Mouse (Mus musculus): ENCODE measurements around the gene Sar1a. TPM values are rescaled to one million over a fixed set of nuclear protein-coding genes. Genes with fewer than 3 reads are reported as not detected.
A peak's percentile ranks its signal among the peaks of the same experiment; 100 is the strongest.

Sar1a gene
- polyA plus RNA-seq, 1 experiment from 2014 or later = 169 TPM

DNA sequence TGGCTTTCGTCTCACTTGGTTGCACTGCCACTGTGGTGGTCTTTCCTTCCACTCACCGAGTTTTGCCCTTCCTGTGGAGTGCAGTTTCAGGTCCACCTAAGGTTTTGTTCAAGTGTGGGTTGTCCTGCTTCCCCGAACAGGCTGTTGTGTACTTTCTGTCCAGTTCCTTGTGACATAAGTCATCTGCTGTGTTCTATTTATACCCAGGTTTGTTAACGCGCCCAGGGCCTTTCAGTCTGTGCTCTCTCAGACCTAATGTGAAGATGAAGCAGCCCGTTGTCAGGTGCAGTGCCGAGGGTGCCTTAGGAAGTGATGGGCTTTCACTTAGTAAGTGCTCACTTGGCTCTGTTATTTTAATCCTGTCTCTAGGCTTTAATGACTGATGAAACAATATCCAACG, 9.3 kb downstream of the Sar1a start:
- Histone ChIP-seq H3K4me1 (ENCODE audit: control insufficient read depth in 2 of 2, insufficient read depth in 2 of 2, low read length in 2 of 2) (no peaks in the 10 kb centered on the region), H3K27me3 (ENCODE audit: control insufficient read depth, insufficient read depth, low read length) (no peaks in the 10 kb centered on the region), H3K9ac (ENCODE audit: low read length) (no peak overlapping the region), H3K9me3 (ENCODE audit: control insufficient read depth, low read length) (no peaks in the 10 kb centered on the region), H3K36me3 (ENCODE audit: control insufficient read depth, insufficient read depth, low read length) (peaks cover 89% of the 10 kb centered on the region), H3K4me3 (ENCODE audit: control insufficient read depth in 1 of 2, insufficient read depth in 1 of 2, low read depth in 1 of 2, low read length in 2 of 2) (no peak overlapping the region), H3K4me2 (ENCODE audit: low read length) (no peak overlapping the region), H3K27ac (replicated peaks in 1 of 2; ENCODE audit: control insufficient read depth in 1 of 2, insufficient read depth in 1 of 2, low read depth in 2 of 2, low read length in 2 of 2) (no peak overlapping the region)
- 58% methylated on average over 8 of the region's 8 CpGs for WGBS
- ATAC-seq (ENCODE audit: insufficient number of reproducible peaks, insufficient read depth, low FRiP score, low read depth) = no peak

DNA sequence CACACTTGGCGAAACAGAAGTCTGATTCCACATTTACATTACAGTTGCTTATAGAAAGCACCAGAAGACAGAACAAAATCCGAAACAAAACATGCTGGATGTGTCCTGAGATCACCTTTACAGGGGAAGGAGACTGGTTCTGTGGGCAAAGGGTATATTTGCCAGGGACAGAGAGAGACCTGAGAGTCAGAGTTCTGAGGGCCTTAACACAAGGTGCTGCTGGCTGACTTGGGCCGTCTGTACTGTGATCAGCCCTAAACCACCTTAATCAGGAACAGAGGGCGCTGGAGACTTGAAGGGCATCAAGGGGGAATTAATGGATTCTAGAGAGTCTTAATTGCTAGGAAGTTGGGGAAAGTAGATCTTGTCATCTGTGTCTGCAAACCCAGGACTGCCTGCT, 13.5 kb downstream of the Sar1a start:
- Histone ChIP-seq H3K9ac (ENCODE audit: low read length) (no peak overlapping the region), H3K36me3 (ENCODE audit: control insufficient read depth, insufficient read depth, low read length) (peaks cover 59% of the 10 kb centered on the region), H3K9me3 (ENCODE audit: control insufficient read depth, low read length) (no peaks in the 10 kb centered on the region), H3K27ac (replicated peaks in 1 of 2; ENCODE audit: control insufficient read depth in 1 of 2, insufficient read depth in 1 of 2, low read depth in 2 of 2, low read length in 2 of 2) (no peak overlapping the region), H3K4me2 (ENCODE audit: low read length) (no peak overlapping the region), H3K4me3 (ENCODE audit: control insufficient read depth in 1 of 2, insufficient read depth in 1 of 2, low read depth in 1 of 2, low read length in 2 of 2) (no peak overlapping the region), H3K4me1 (ENCODE audit: control insufficient read depth in 2 of 2, insufficient read depth in 2 of 2, low read length in 2 of 2) (peaks cover 0 to 14% of the 10 kb centered on the region in 2 experiments; a peak in 3 of 4 replicates), H3K27me3 (ENCODE audit: control insufficient read depth, insufficient read depth, low read length) (no peaks in the 10 kb centered on the region)
- 74% methylated on average over 4 of the region's 4 CpGs for WGBS
- ATAC-seq (ENCODE audit: insufficient number of reproducible peaks, insufficient read depth, low FRiP score, low read depth) = no peak

DNA sequence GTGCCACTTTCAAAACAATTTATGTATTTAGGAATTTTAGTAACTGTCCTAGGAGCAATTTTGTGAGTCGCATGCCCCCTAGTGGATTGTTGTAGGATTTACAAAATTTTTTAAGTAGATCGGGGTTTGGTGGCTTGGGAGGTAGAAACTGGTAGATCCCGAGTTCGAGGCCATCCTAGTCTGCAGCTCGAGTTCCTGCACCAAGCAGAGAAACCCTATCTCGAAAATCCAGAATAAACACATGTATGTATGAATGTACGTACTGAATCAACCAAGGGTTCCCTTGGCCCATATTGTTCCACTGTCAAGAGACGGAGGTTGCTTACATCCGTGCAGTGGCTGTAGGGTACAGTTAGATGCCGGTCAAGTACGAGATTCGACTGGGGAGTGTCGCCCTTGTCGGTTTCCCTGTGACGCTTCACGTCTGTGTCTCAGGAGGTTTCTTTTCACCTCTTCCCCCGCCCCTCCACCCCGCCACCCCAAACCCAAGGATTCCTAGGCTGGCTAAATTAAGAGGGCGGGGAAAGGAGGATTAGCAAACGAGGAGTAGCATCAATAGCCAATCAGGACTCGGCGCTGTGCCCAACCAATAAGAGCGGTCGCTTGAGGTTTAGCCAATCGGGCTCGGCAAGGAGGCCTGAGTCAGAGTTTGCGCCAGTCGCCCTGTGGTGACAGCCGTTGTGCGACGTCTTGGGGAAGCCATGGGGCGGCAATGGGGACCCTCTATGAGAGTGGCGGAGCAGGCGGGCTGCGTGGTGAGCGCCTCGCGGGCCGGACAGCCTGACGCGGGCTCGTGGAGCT, 15.0 kb downstream of the Sar1a start, which contains the start of gene Tysnd1:
Gene Tysnd1, plus strand, starts transcription at position 645 of the 801 bp plus-strand sequence.
- 0 out of 4 replicates have a peak within 1 kb of the TSS, but pooled peaks of 1 of the 2 experiments have one; percentile 38 for H3K27ac ChIP-seq (replicated peaks in 1 of 2; ENCODE audit: control insufficient read depth in 1 of 2, insufficient read depth in 1 of 2, low read depth in 2 of 2, low read length in 2 of 2)
- H3K9me3 ChIP-seq (ENCODE audit: control insufficient read depth, low read length) = no peaks in the 10 kb centered on the region
- peak; percentile 92 for ATAC-seq (ENCODE audit: insufficient number of reproducible peaks, insufficient read depth, low FRiP score, low read depth)
- under 1% methylated on average over 38 of the region's 42 CpGs for WGBS
- peak within 1 kb of the TSS; percentile 88 for H3K9ac ChIP-seq (ENCODE audit: low read length)
- peak within 1 kb of the TSS; percentile 79 to 98 for H3K4me3 ChIP-seq (ENCODE audit: control insufficient read depth in 1 of 2, insufficient read depth in 1 of 2, low read depth in 1 of 2, low read length in 2 of 2)
- H3K4me2 ChIP-seq (ENCODE audit: low read length) = peak within 1 kb of the TSS; percentile 100
- peaks cover 53% of the 10 kb centered on the region for H3K36me3 ChIP-seq (ENCODE audit: control insufficient read depth, insufficient read depth, low read length)
- H3K27me3 ChIP-seq (ENCODE audit: control insufficient read depth, insufficient read depth, low read length) = no peaks in the 10 kb centered on the region
- peaks cover 0 to 14% of the 10 kb centered on the region in 2 experiments; a peak in 3 of 4 replicates for H3K4me1 ChIP-seq (ENCODE audit: control insufficient read depth in 2 of 2, insufficient read depth in 2 of 2, low read length in 2 of 2)

GRCm38 (mm10) chr10:61695703-61696559, 15.8 kb downstream of the Sar1a start:
- Histone ChIP-seq H3K36me3 (ENCODE audit: control insufficient read depth, insufficient read depth, low read length) (peaks cover 44% of the 10 kb centered on the region), H3K9ac (ENCODE audit: low read length) (peak overlapping the region; percentile 88), H3K27ac (replicated peaks in 1 of 2; ENCODE audit: control insufficient read depth in 1 of 2, insufficient read depth in 1 of 2, low read depth in 2 of 2, low read length in 2 of 2) (no peak overlapping the region), H3K4me3 (ENCODE audit: control insufficient read depth in 1 of 2, insufficient read depth in 1 of 2, low read depth in 1 of 2, low read length in 2 of 2) (peak overlapping the region; percentile 79 to 98), H3K27me3 (ENCODE audit: control insufficient read depth, insufficient read depth, low read length) (no peaks in the 10 kb centered on the region), H3K4me1 (ENCODE audit: control insufficient read depth in 2 of 2, insufficient read depth in 2 of 2, low read length in 2 of 2) (peaks cover 0 to 14% of the 10 kb centered on the region in 2 experiments; a peak in 3 of 4 replicates), H3K9me3 (ENCODE audit: control insufficient read depth, low read length) (no peaks in the 10 kb centered on the region), H3K4me2 (ENCODE audit: low read length) (peak overlapping the region; percentile 100)
- ATAC-seq (ENCODE audit: insufficient number of reproducible peaks, insufficient read depth, low FRiP score, low read depth) = peak; percentile 16
- under 1% methylated on average over 103 of the region's 111 CpGs for WGBS

- H3K4me3 ChIP-seq (ENCODE audit: control insufficient read depth in 1 of 2, insufficient read depth in 1 of 2, low read depth in 1 of 2, low read length in 2 of 2) = peak overlapping the region; percentile 79 to 98
- 4% methylated on average over 19 of the region's 19 CpGs for WGBS
- H3K36me3 ChIP-seq (ENCODE audit: control insufficient read depth, insufficient read depth, low read length) = peaks cover 38% of the 10 kb centered on the region
- peaks cover 0 to 14% of the 10 kb centered on the region in 2 experiments; a peak in 3 of 4 replicates for H3K4me1 ChIP-seq (ENCODE audit: control insufficient read depth in 2 of 2, insufficient read depth in 2 of 2, low read length in 2 of 2)
- H3K9me3 ChIP-seq (ENCODE audit: control insufficient read depth, low read length) = no peaks in the 10 kb centered on the region
- ATAC-seq (ENCODE audit: insufficient number of reproducible peaks, insufficient read depth, low FRiP score, low read depth) = no peak
- no peak overlapping the region for H3K27ac ChIP-seq (replicated peaks in 1 of 2; ENCODE audit: control insufficient read depth in 1 of 2, insufficient read depth in 1 of 2, low read depth in 2 of 2, low read length in 2 of 2)
- no peaks in the 10 kb centered on the region for H3K27me3 ChIP-seq (ENCODE audit: control insufficient read depth, insufficient read depth, low read length)
- H3K9ac ChIP-seq (ENCODE audit: low read length) = peak overlapping the region; percentile 88
- peak overlapping the region; percentile 100 for H3K4me2 ChIP-seq (ENCODE audit: low read length)
These were observed 16.4 kb downstream of the Sar1a start for GRCm38 (mm10) chr10:61696560-61696823.

- no peak overlapping the region for H3K27ac ChIP-seq (replicated peaks in 1 of 2; ENCODE audit: control insufficient read depth in 1 of 2, insufficient read depth in 1 of 2, low read depth in 2 of 2, low read length in 2 of 2)
- peak overlapping the region; percentile 79 to 98; a peak in 3 of 4 replicates for H3K4me3 ChIP-seq (ENCODE audit: control insufficient read depth in 1 of 2, insufficient read depth in 1 of 2, low read depth in 1 of 2, low read length in 2 of 2)
- no peak for ATAC-seq (ENCODE audit: insufficient number of reproducible peaks, insufficient read depth, low FRiP score, low read depth)
- H3K9me3 ChIP-seq (ENCODE audit: control insufficient read depth, low read length) = no peaks in the 10 kb centered on the region
- H3K27me3 ChIP-seq (ENCODE audit: control insufficient read depth, insufficient read depth, low read length) = no peaks in the 10 kb centered on the region
- 68% methylated on average over 2 of the region's 2 CpGs for WGBS
- peak overlapping the region; percentile 88 for H3K9ac ChIP-seq (ENCODE audit: low read length)
- peaks cover 0 to 14% of the 10 kb centered on the region in 2 experiments; a peak in 3 of 4 replicates for H3K4me1 ChIP-seq (ENCODE audit: control insufficient read depth in 2 of 2, insufficient read depth in 2 of 2, low read length in 2 of 2)
- H3K4me2 ChIP-seq (ENCODE audit: low read length) = peak overlapping the region; percentile 100
- peaks cover 36% of the 10 kb centered on the region for H3K36me3 ChIP-seq (ENCODE audit: control insufficient read depth, insufficient read depth, low read length)
These were observed 16.9 kb downstream of the Sar1a start for GRCm38 (mm10) chr10:61697028-61697427.

GRCm38 (mm10) chr10:61704663-61705062, 24.6 kb downstream of the Sar1a start:
- Histone ChIP-seq H3K4me1 (ENCODE audit: control insufficient read depth in 2 of 2, insufficient read depth in 2 of 2, low read length in 2 of 2) (no peaks in the 10 kb centered on the region), H3K27ac (replicated peaks in 1 of 2; ENCODE audit: control insufficient read depth in 1 of 2, insufficient read depth in 1 of 2, low read depth in 2 of 2, low read length in 2 of 2) (no peak overlapping the region), H3K4me2 (ENCODE audit: low read length) (no peak overlapping the region), H3K9ac (ENCODE audit: low read length) (no peak overlapping the region), H3K4me3 (ENCODE audit: control insufficient read depth in 1 of 2, insufficient read depth in 1 of 2, low read depth in 1 of 2, low read length in 2 of 2) (no peak overlapping the region), H3K36me3 (ENCODE audit: control insufficient read depth, insufficient read depth, low read length) (peaks cover 26% of the 10 kb centered on the region), H3K9me3 (ENCODE audit: control insufficient read depth, low read length) (no peaks in the 10 kb centered on the region), H3K27me3 (ENCODE audit: control insufficient read depth, insufficient read depth, low read length) (no peaks in the 10 kb centered on the region)
- no peak for ATAC-seq (ENCODE audit: insufficient number of reproducible peaks, insufficient read depth, low FRiP score, low read depth)
- 86% methylated on average over 4 of the region's 4 CpGs for WGBS
